Mouse (Mus musculus) spleen, postnatal 0 days (tissue): ENCODE results near the gene Mapk1. TPM values are rescaled to one million over a fixed set of nuclear protein-coding genes. Genes with fewer than 3 reads are reported as not detected.

Experiments used
- polyA plus RNA-seq: library from polyadenylated mRNA; unstranded; fragments of >200 nt; fragmentation: Nextera tagmentation; extraction: Ambion mirVana; gene quantifications from 2 replicates; pipeline ENCODE4 v1.2.1, GENCODE M21; 2015

Mapk1 gene
- polyA plus RNA-seq, result 89.7 and 91.6 TPM in 2 replicates

DNA sequence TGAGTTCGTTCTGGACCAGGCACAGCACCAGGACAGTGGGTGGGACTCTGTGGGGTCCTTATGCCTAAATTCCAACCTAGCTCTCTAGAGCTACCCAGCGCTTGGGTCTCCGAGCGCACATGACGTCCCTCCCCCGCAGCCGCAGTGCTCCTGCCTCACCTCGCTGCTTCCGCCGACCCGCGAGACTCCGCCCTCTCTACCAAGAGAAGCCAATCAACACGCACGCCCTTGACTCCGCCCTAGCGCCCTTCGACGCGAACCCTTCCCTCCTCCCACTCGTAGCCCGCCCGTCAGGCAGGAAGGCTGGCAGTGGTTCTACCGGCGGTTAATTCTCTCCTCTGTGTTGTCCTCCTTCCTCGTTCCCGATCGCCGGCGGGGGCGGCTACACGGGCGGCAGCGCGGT is at the start of gene Mapk1:
Gene Mapk1 (plus strand): TSS at position 252 of the 403 bp plus-strand sequence.

DNA sequence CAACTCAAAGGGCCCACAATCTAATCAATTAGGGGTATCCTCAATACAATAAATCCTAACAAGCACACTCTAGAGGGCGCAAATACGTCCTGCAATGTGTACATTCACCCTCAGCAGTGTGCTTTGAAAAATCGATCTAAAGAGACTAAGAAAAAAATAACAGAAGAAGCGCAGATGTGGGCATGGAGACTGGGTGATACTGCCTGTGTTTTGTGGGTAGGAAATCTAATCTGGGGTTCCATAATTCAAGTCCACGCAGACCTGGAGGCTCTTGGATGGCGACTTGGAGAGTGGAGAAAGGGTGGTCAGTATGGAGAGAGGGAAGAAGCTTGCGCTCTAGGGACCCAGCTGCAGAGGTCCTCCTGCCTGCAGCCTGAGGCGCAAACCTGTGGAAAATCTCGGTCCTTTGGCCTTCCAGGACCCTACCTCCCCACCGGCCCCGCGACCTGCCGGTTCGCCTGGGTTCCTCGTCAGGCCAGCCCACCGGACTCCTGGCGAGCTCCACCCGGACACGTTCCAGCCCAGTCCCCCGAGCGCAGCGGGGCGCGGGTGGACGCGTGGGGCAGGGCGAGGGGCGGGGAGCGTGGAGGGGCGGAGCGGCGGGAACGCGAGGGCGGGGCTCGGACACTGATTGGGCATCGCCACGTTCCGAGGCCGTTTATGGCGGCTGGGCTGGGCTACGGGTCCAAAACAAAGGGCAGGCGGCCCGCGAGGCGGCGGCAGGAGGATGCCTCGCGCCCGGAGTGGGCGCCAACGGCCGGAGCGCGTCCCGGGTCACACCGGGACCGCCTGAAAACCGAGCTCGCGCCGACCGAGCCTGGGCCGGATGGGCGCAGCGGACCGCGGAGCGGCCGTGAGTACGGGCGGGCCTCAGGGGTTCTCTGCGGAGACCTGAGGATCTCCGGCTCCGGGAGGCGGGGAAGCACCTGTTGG is 86.6 kb downstream of the Mapk1 start, which contains the start of gene Ypel1:
Gene Ypel1 (plus strand): TSS at position 186 of the 933 bp plus-strand sequence.

Other genes starting within 250 kb of the Mapk1 start
- 0.12 TPM in 1 of 2 replicates, not detected in the other for gene Spag6l, start 153.9 kb upstream of the Mapk1 start, polyA plus RNA-seq
- 19.5 and 31.4 TPM in 2 replicates for gene Igll1, start 119.4 kb upstream of the Mapk1 start, polyA plus RNA-seq
- 37.2 and 40.3 TPM in 2 replicates for gene Top3b, start 112.6 kb upstream of the Mapk1 start, polyA plus RNA-seq
- 17.3 and 25.3 TPM in 2 replicates for gene Vpreb1, start 112.5 kb upstream of the Mapk1 start, polyA plus RNA-seq
- 7.7 and 9.3 TPM in 2 replicates for gene Ppm1f, start 86.9 kb upstream of the Mapk1 start, polyA plus RNA-seq
- 2.8 and 3.9 TPM in 2 replicates for gene Ypel1, start 86.3 kb downstream of the Mapk1 start, polyA plus RNA-seq
- 61.7 and 73.1 TPM in 2 replicates for gene Ppil2, start 127.9 kb downstream of the Mapk1 start, polyA plus RNA-seq
- 19.2 and 20.5 TPM in 2 replicates for gene 2610318N02Rik, start 141.8 kb downstream of the Mapk1 start, polyA plus RNA-seq
- 39.0 and 43.5 TPM in 2 replicates for gene Sdf2l1, start 149.0 kb downstream of the Mapk1 start, polyA plus RNA-seq
- 16.6 and 18.1 TPM in 2 replicates for gene Ydjc, start 161.2 kb downstream of the Mapk1 start, polyA plus RNA-seq
- gene Ccdc116, start 163.8 kb downstream of the Mapk1 start, polyA plus RNA-seq, result 0.64 and 0.76 TPM in 2 replicates
- 223 and 235 TPM in 2 replicates for gene Ube2l3, start 219.3 kb downstream of the Mapk1 start, polyA plus RNA-seq
- 0.07 and 0.11 TPM in 2 replicates for gene Rimbp3, start 225.2 kb downstream of the Mapk1 start, polyA plus RNA-seq